Mouse (Mus musculus) layer of hippocampus, adult 9-10 months (tissue): ENCODE measurements around the gene Cradd.

ENCODE experiments used
- DNase-seq: peaks from one replicate; pipeline ENCODE4 v3.0.0; 2022; ENCODE audit warnings: low spot score

The Cradd gene

GRCm38 (mm10) chr10:95323393-95324277 lies at the start of gene Cradd:
Gene Cradd (minus strand): TSS chr10:95324133.
- peak; percentile 93 for DNase-seq

GRCm38 (mm10) chr10:95373340-95373739 lies 49.4 kb upstream of the Cradd start:
- no peak for DNase-seq

- DNase-seq = no peak
These were observed 48.0 kb upstream of the Cradd start for GRCm38 (mm10) chr10:95371942-95372341.

GRCm38 (mm10) chr10:95369190-95369589 lies 45.3 kb upstream of the Cradd start:
- DNase-seq = no peak

GRCm38 (mm10) chr10:95368151-95368550 lies 44.2 kb upstream of the Cradd start:
- DNase-seq = no peak

GRCm38 (mm10) chr10:95367661-95368089 lies 43.7 kb upstream of the Cradd start:
- no peak for DNase-seq

- no peak for DNase-seq
These were observed 43.3 kb upstream of the Cradd start for GRCm38 (mm10) chr10:95367241-95367640.

GRCm38 (mm10) chr10:95362326-95362725 lies 38.4 kb upstream of the Cradd start:
- DNase-seq = no peak

- no peak for DNase-seq
These were observed 37.4 kb upstream of the Cradd start for GRCm38 (mm10) chr10:95361260-95361841.

GRCm38 (mm10) chr10:95360048-95360447 lies 36.1 kb upstream of the Cradd start:
- no peak for DNase-seq

- no peak for DNase-seq
These were observed 33.8 kb upstream of the Cradd start for GRCm38 (mm10) chr10:95357721-95358120.

- no peak for DNase-seq
These were observed 32.8 kb upstream of the Cradd start for GRCm38 (mm10) chr10:95356711-95357110.

- no peak for DNase-seq
These were observed 31.8 kb upstream of the Cradd start for GRCm38 (mm10) chr10:95355678-95356268.

GRCm38 (mm10) chr10:95354673-95355072 lies 30.7 kb upstream of the Cradd start:
- DNase-seq = no peak

GRCm38 (mm10) chr10:95354047-95354446 lies 30.1 kb upstream of the Cradd start:
- DNase-seq = no peak

GRCm38 (mm10) chr10:95348457-95348856 lies 24.5 kb upstream of the Cradd start:
- no peak for DNase-seq

- no peak for DNase-seq
These were observed 23.8 kb upstream of the Cradd start for GRCm38 (mm10) chr10:95347776-95348175.

- no peak for DNase-seq
These were observed 19.1 kb upstream of the Cradd start for GRCm38 (mm10) chr10:95342833-95343590.

- no peak for DNase-seq
These were observed 16.7 kb upstream of the Cradd start for GRCm38 (mm10) chr10:95340676-95341075.

GRCm38 (mm10) chr10:95337589-95337988 lies 13.7 kb upstream of the Cradd start:
- DNase-seq = no peak

GRCm38 (mm10) chr10:95336781-95337544 lies 13.0 kb upstream of the Cradd start:
- DNase-seq = no peak

GRCm38 (mm10) chr10:95334826-95335225 lies 10.9 kb upstream of the Cradd start:
- no peak for DNase-seq
